Mouse (Mus musculus): ENCODE results near the gene Abraxas2. TPM values are rescaled to one million over a fixed set of nuclear protein-coding genes. Genes with fewer than 3 reads are reported as not detected.
A peak's percentile ranks its signal among the peaks of the same experiment; 100 is the strongest.

The Abraxas2 gene
- total RNA-seq, 2 experiments from 2014 or later = 39.4 to 42.2 TPM

- no peak for DNase-seq (ENCODE audit: low spot score in 2 of 2)
These were observed 37.3 kb downstream of the Abraxas2 start for GRCm38 (mm10) chr7:132896206-132896815.

GRCm38 (mm10) chr7:132897258-132897657 is 38.2 kb downstream of the Abraxas2 start:
- no peak for DNase-seq (ENCODE audit: low spot score in 2 of 2)

- no peak for DNase-seq (ENCODE audit: low spot score in 2 of 2)
These were observed 39.2 kb downstream of the Abraxas2 start for GRCm38 (mm10) chr7:132898234-132898633.

- no peak for DNase-seq (ENCODE audit: low spot score in 2 of 2)
These were observed 42.0 kb downstream of the Abraxas2 start for GRCm38 (mm10) chr7:132900826-132901531.

GRCm38 (mm10) chr7:132903796-132904195 is 44.8 kb downstream of the Abraxas2 start:
- no peak for DNase-seq (ENCODE audit: low spot score in 2 of 2)

GRCm38 (mm10) chr7:132921971-132922370 is 62.9 kb downstream of the Abraxas2 start:
- DNase-seq (ENCODE audit: low spot score in 2 of 2) = no peak

- DNase-seq (ENCODE audit: low spot score in 2 of 2) = no peak
These were observed 66.2 kb downstream of the Abraxas2 start for GRCm38 (mm10) chr7:132925227-132925626.

- no peak for DNase-seq (ENCODE audit: low spot score in 2 of 2)
These were observed 68.2 kb downstream of the Abraxas2 start for GRCm38 (mm10) chr7:132927201-132927600.

- DNase-seq (ENCODE audit: low spot score in 2 of 2) = no peak
These were observed 71.0 kb downstream of the Abraxas2 start for GRCm38 (mm10) chr7:132930055-132930454.

GRCm38 (mm10) chr7:132930850-132931559 is 72.0 kb downstream of the Abraxas2 start, which contains the start of gene Zranb1:
Gene Zranb1, plus strand, starts transcription at chr7:132931142.
- DNase-seq (ENCODE audit: low spot score in 2 of 2) = peak; percentile 94 to 98

GRCm38 (mm10) chr7:132931560-132932351 is 72.7 kb downstream of the Abraxas2 start:
- DNase-seq (ENCODE audit: low spot score in 2 of 2) = peak in 1 of 2 experiments; percentile 28

- no peak for DNase-seq (ENCODE audit: low spot score in 2 of 2)
These were observed 74.3 kb downstream of the Abraxas2 start for GRCm38 (mm10) chr7:132933331-132933730.

Other genes with a start within 250 kb of the Abraxas2 start
- gene Lhpp, start 248.6 kb upstream of the Abraxas2 start, total RNA-seq (2021) = 10 to 100 TPM; 18.7 to 18.9 TPM
- 10 to 100 TPM; 69.7 to 74.4 TPM for gene Fam53b, start 45.3 kb upstream of the Abraxas2 start, total RNA-seq (2021)
- gene Eef1akmt2, start 6.6 kb upstream of the Abraxas2 start, total RNA-seq (2021) = 10 to 100 TPM; 36.0 to 36.2 TPM
- gene Zranb1, start 71.9 kb downstream of the Abraxas2 start, total RNA-seq (2021) = 10 to 100 TPM; 45.8 to 47.1 TPM

Data from adrenal gland, postnatal 4 days (tissue).